Mouse (Mus musculus): ENCODE data around the gene Brd2.
A peak's percentile ranks its signal among the peaks of the same experiment; 100 is the strongest.

Gene Brd2

GRCm38 (mm10) chr17:34079002-34079401 lies 43.4 kb downstream of the Brd2 start:
- DNase-seq = no peak

GRCm38 (mm10) chr17:34078148-34078547 lies 44.3 kb downstream of the Brd2 start:
- DNase-seq = no peak

GRCm38 (mm10) chr17:34077549-34077948 lies 44.9 kb downstream of the Brd2 start:
- DNase-seq = peak; percentile 58

DNA sequence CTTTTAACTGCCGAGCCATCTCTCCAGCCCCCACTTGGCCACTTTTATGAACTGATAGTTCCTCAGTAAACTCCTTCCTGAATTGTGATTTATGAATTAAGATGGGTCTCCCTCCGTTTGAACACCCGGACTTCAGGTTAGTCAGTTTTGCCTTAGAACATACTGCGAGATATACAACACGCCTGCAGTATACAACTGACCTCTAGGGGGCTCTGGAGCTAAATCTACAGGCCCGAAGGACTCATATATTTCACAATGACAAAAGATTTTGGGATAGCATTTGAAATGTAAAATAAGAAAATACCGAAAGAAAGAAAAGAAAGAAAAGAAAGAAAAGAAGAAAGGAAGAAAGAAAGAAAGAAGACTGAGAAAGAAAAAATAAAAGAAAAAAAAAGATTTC lies 47.2 kb downstream of the Brd2 start:
- DNase-seq = peak; percentile 68

- DNase-seq = no peak
These were observed 50.3 kb downstream of the Brd2 start for GRCm38 (mm10) chr17:34072091-34072490.

DNA sequence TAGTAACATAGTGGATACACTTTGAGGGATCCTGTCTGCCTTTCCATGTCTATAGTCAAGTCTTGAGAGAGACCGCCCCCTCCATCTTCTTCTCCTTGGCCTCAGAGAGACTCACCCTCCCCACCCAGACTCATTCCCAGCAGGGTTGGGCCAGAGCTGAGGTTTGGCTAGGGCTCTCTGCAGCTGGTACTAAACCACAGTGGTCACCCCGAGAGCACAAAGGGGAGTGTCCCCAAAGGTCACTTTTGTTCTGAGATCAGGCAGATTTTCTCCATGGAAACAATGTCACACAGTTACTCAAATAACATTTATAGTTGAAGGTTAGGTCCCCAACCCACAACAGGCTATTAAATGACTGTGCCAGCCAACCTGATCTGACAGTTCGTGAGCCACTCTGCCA lies 53.6 kb downstream of the Brd2 start:
- no peak for DNase-seq

Measured in cerebellum, adult 9-10 months (tissue).